Mouse (Mus musculus): ENCODE results near the gene Bend5. TPM values are rescaled to one million over a fixed set of nuclear protein-coding genes. Genes with fewer than 3 reads are reported as not detected.

Gene Bend5
- polyA plus RNA-seq, 1 experiment from 2014 or later: 1.4 TPM

GRCm38 (mm10) chr4:111501441-111501840, 86.6 kb downstream of the Bend5 start:
- 38% methylated on average over 1 of the region's 1 CpGs for WGBS (ENCODE audit: insufficient replicate concordance)
- no peak overlapping the region for H3K9ac ChIP-seq (replicated peaks)

GRCm38 (mm10) chr4:111502965-111503727, 88.3 kb downstream of the Bend5 start:
- 56% methylated on average over 5 of the region's 5 CpGs for WGBS (ENCODE audit: insufficient replicate concordance)
- Histone ChIP-seq H3K9me3 (ENCODE audit: low read length) (no peaks in the 10 kb centered on the region), H3K27me3 (ENCODE audit: insufficient read depth, low read length) (no peaks in the 10 kb centered on the region), H3K4me2 (ENCODE audit: low read depth, low read length) (no peak overlapping the region), H3K36me3 (replicated peaks; ENCODE audit: insufficient read depth, low read length) (no peaks in the 10 kb centered on the region), H3K4me1 (ENCODE audit: insufficient read depth) (no peaks in the 10 kb centered on the region), H3K4me3 (ENCODE audit: low read depth, low read length) (no peak overlapping the region), H3K27ac (ENCODE audit: low read depth) (no peak overlapping the region), H3K9ac (replicated peaks) (no peak overlapping the region)
- no peak; the same call in 1 of the 2 replicates for ATAC-seq
- DNase-seq: no peak
- TF ChIP-seq EP300 (IDR thresholded peaks at IDR 0.05; ENCODE audit: low read depth) (no peak), CTCF (IDR thresholded peaks at IDR 0.05; ENCODE audit: low read depth) (no peak)

More at GRCm38 (mm10) chr4:111501441-111501840, 86.6 kb downstream of the Bend5 start:
- Histone ChIP-seq H3K4me1 (ENCODE audit: insufficient read depth) (no peaks in the 10 kb centered on the region), H3K4me3 (ENCODE audit: low read depth, low read length) (no peak overlapping the region), H3K36me3 (replicated peaks; ENCODE audit: insufficient read depth, low read length) (no peaks in the 10 kb centered on the region), H3K4me2 (ENCODE audit: low read depth, low read length) (no peak overlapping the region), H3K27ac (ENCODE audit: low read depth) (no peak overlapping the region), H3K9me3 (ENCODE audit: low read length) (no peaks in the 10 kb centered on the region), H3K27me3 (ENCODE audit: insufficient read depth, low read length) (no peaks in the 10 kb centered on the region)
- DNase-seq: no peak
- no peak for ATAC-seq
- TF ChIP-seq CTCF (IDR thresholded peaks at IDR 0.05; ENCODE audit: low read depth): no peak
- TF ChIP-seq EP300 (IDR thresholded peaks at IDR 0.05; ENCODE audit: low read depth): no peak

- no peaks in the 10 kb centered on the region for H3K27me3 ChIP-seq (ENCODE audit: insufficient read depth, low read length)
- H3K27ac ChIP-seq (ENCODE audit: low read depth): no peak overlapping the region
- TF ChIP-seq EP300 (IDR thresholded peaks at IDR 0.05; ENCODE audit: low read depth) (no peak), CTCF (IDR thresholded peaks at IDR 0.05; ENCODE audit: low read depth) (no peak)
- H3K9ac ChIP-seq (replicated peaks): no peak overlapping the region
- ATAC-seq (no peak), DNase-seq (no peak)
- no peaks in the 10 kb centered on the region for H3K36me3 ChIP-seq (replicated peaks; ENCODE audit: insufficient read depth, low read length)
- H3K9me3 ChIP-seq (ENCODE audit: low read length): no peaks in the 10 kb centered on the region
- no peak overlapping the region for H3K4me2 ChIP-seq (ENCODE audit: low read depth, low read length)
- no peaks in the 10 kb centered on the region for H3K4me1 ChIP-seq (ENCODE audit: insufficient read depth)
- WGBS (ENCODE audit: insufficient replicate concordance): 79% methylated on average over 2 of the region's 2 CpGs
- H3K4me3 ChIP-seq (ENCODE audit: low read depth, low read length): no peak overlapping the region
Measured at GRCm38 (mm10) chr4:111504952-111505351, 90.1 kb downstream of the Bend5 start.

All from liver, postnatal 0 days (tissue).